In genomic region chr5:135248956-135249676, GRCm38 (mm10) we compare ENCODE assay signal across 9 mouse cellular contexts. TPM values are rescaled to one million over a fixed set of nuclear protein-coding genes. Genes with fewer than 3 reads are reported as not detected.
DNase-seq lines count a peak whose midpoint lies in the region; ATAC-seq lines count a peak whose summit lies in the region.
"Had no signal": no experiment of that assay in that cellular context is flagged by ENCODE, and none has a peak within 500 bp of the region (broad histone marks: within the 10 kb centered on the region; RNA-seq: fewer than 3 reads in every experiment).

No protein-coding gene starts in this region.

- H3K4me2 ChIP-seq in forebrain, embryonic 11.5 days (ENCODE audit: low read depth, low read length, severe bottlenecking): peak overlapping the region; percentile 97
- peak overlapping the region; percentile 95 for H3K4me2 ChIP-seq in hindbrain, embryonic 15.5 days
- H3K4me2 ChIP-seq in neural tube, embryonic 13.5 days: peak overlapping the region; percentile 96

- no peaks in the 10 kb centered on the region for H3K9me3 ChIP-seq in forebrain, embryonic 11.5 days (ENCODE audit: control insufficient read depth, low read length)
- H3K9me3 ChIP-seq in hindbrain, embryonic 15.5 days: no peaks in the 10 kb centered on the region
- H3K9me3 ChIP-seq in neural tube, embryonic 13.5 days: no peaks in the 10 kb centered on the region
- H3K9me3 ChIP-seq: liver, embryonic 15.5 days had no signal

- H3K4me1 ChIP-seq in forebrain, embryonic 11.5 days (replicated peaks; ENCODE audit: control insufficient read depth, insufficient read depth, low read length): peaks cover 39% of the 10 kb centered on the region
- H3K4me1 ChIP-seq in hindbrain, embryonic 15.5 days (replicated peaks): peaks cover 40% of the 10 kb centered on the region
- H3K4me1 ChIP-seq in neural tube, embryonic 13.5 days (replicated peaks): peaks cover 71% of the 10 kb centered on the region

- no peak for ATAC-seq in forebrain, embryonic 11.5 days (replicated peaks; ENCODE audit: low FRiP score)
- no peak for ATAC-seq in hindbrain, embryonic 15.5 days (ENCODE audit: low FRiP score, low read depth)
- no peak for ATAC-seq in neural tube, embryonic 13.5 days (ENCODE audit: low read depth)
- no peak for ATAC-seq in frontal cortex, adult (ENCODE audit: low TSS enrichment)

- H3K36me3 ChIP-seq in forebrain, embryonic 11.5 days (ENCODE audit: control insufficient read depth, insufficient read depth, low read length): peaks cover 8% of the 10 kb centered on the region
- peaks cover 27% of the 10 kb centered on the region for H3K36me3 ChIP-seq in hindbrain, embryonic 15.5 days
- H3K36me3 ChIP-seq in neural tube, embryonic 13.5 days: peaks cover 33% of the 10 kb centered on the region

- H3K9ac ChIP-seq in forebrain, embryonic 11.5 days (ENCODE audit: low read length): peak overlapping the region; percentile 73
- H3K9ac ChIP-seq in hindbrain, embryonic 15.5 days: peak overlapping the region; percentile 50; the same call in 1 of the 2 replicates
- peak overlapping the region; percentile 74; the same call in 1 of the 2 replicates for H3K9ac ChIP-seq in neural tube, embryonic 13.5 days
- H3K9ac ChIP-seq: liver, embryonic 15.5 days had no signal

- 79% methylated on average over 16 of the region's 16 CpGs for WGBS in forebrain, embryonic 11.5 days
- 54% methylated on average over 16 of the region's 16 CpGs for WGBS in hindbrain, embryonic 15.5 days
- WGBS in neural tube, embryonic 13.5 days: 66% methylated on average over 16 of the region's 16 CpGs

- intact Hi-C loops in left cerebral cortex, postnatal 4 days (cut with DNase I): no loop called here
- intact Hi-C loops in left cerebral cortex, postnatal 25 days (cut with DNase I): no loop called here

- H3K4me3 ChIP-seq in forebrain, embryonic 11.5 days (ENCODE audit: low read depth, low read length): peak overlapping the region; percentile 67
- H3K4me3 ChIP-seq in hindbrain, embryonic 15.5 days: peak overlapping the region; percentile 59
- peak overlapping the region; percentile 62 for H3K4me3 ChIP-seq in neural tube, embryonic 13.5 days

- H3K27ac ChIP-seq in forebrain, embryonic 11.5 days (ENCODE audit: low read depth, low read length): no peak overlapping the region
- no peak overlapping the region for H3K27ac ChIP-seq in hindbrain, embryonic 15.5 days (replicated peaks)
- H3K27ac ChIP-seq in neural tube, embryonic 13.5 days (replicated peaks): no peak overlapping the region
- H3K27ac ChIP-seq: liver, embryonic 15.5 days had no signal

- H3K27me3 ChIP-seq in forebrain, embryonic 11.5 days (ENCODE audit: control insufficient read depth, insufficient read depth, low read length): no peaks in the 10 kb centered on the region
- peaks cover 8% of the 10 kb centered on the region for H3K27me3 ChIP-seq in hindbrain, embryonic 15.5 days
- peaks cover 15% of the 10 kb centered on the region for H3K27me3 ChIP-seq in neural tube, embryonic 13.5 days

- peak; percentile 49 for DNase-seq in left cerebral cortex, postnatal 4 days
- DNase-seq in left cerebral cortex, postnatal 25 days (ENCODE audit: low spot score in 2 of 2): no peak
- no peak for DNase-seq in forebrain, embryonic 11.5 days (ENCODE audit: low spot score)
- no peak for DNase-seq in lung, postnatal 36 days
- DNase-seq: kidney, postnatal 14 days had no signal

RNA-seq across cellular contexts. Expression of gene Fzd9, which starts 1.9 kb away (rescaled TPM):
- total RNA-seq in left cerebral cortex, postnatal 4 days (2021): 10 to 100 TPM; 15.3 to 17.9 TPM
- 1 to 10 TPM; 6.5 to 7.2 TPM for total RNA-seq in left cerebral cortex, postnatal 25 days (2021)
- polyA plus RNA-seq in forebrain, embryonic 11.5 days (2014; fragmentation: Nextera tagmentation; extraction: Ambion mirVana): 19.5 and 19.7 TPM in 2 replicates
- polyA plus RNA-seq in hindbrain, embryonic 15.5 days (2015; fragmentation: Nextera tagmentation; extraction: Ambion mirVana): 18.5 and 20.9 TPM in 2 replicates
- 11.6 and 12.1 TPM in 2 replicates for polyA plus RNA-seq in neural tube, embryonic 13.5 days (2015; fragmentation: Nextera tagmentation; extraction: Ambion mirVana)
